11 mouse cellular contexts compared by ENCODE assay signal in the genomic region with DNA sequence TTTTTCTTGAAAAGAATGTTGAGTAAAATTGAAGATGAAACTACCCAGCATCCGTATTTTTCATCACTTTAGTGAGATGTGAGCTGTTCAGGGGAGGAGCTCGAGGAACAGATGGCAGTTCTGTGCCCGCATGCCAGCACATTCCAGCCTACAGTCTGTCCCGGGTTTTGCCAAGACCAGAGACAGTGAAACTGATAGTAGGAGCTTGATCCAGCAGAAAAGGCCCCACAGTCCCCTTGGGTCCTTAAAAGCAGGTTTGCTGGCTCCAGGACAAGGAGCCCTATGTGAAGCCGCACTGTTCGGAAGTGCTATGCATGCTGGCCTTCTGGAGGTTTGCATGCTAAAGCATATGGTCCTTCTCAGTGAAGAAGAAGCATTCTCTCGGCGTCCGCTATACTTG.
DNase-seq lines count a peak whose midpoint lies in the region; ATAC-seq and TF ChIP-seq lines count a peak whose summit lies in the region.
"Had no signal": no experiment of that assay in that cellular context is flagged by ENCODE, and none has a peak within 500 bp of the region (broad histone marks: within the 10 kb centered on the region; RNA-seq: fewer than 3 reads in every experiment).

No protein-coding gene starts in this region.

- no peak overlapping the region for H3K27ac ChIP-seq in midbrain, postnatal 0 days (ENCODE audit: low read depth, low read length)
- no peak overlapping the region for H3K27ac ChIP-seq in midbrain, embryonic 10.5 days (replicated peaks)
- 0 out of 2 replicates have a peak overlapping the region, but pooled peaks have one; percentile 32 for H3K27ac ChIP-seq in left cerebral cortex, adult 2 months
- no peak overlapping the region for H3K27ac ChIP-seq in intestine, embryonic 16.5 days (ENCODE audit: low read length)
- H3K27ac ChIP-seq: heart, adult 2 months; macrophage had no signal

- no peak overlapping the region for H3K9ac ChIP-seq in midbrain, postnatal 0 days (replicated peaks; ENCODE audit: low read length, poor library complexity, severe bottlenecking)
- H3K9ac ChIP-seq in intestine, embryonic 16.5 days (ENCODE audit: low read depth, low read length): no peak overlapping the region

- H3K27me3 ChIP-seq in midbrain, postnatal 0 days (ENCODE audit: insufficient read depth, low read length): no peaks in the 10 kb centered on the region
- no peaks in the 10 kb centered on the region for H3K27me3 ChIP-seq in midbrain, embryonic 10.5 days (ENCODE audit: low read depth, poor library complexity, severe bottlenecking)
- no peaks in the 10 kb centered on the region for H3K27me3 ChIP-seq in intestine, embryonic 16.5 days (replicated peaks; ENCODE audit: control insufficient read depth, insufficient read depth, low read length)

- intact Hi-C loops in left cerebral cortex, adult 2 months (cut with DNase I): no loop called here

- no peak for TF ChIP-seq CTCF in midbrain, postnatal 0 days (IDR thresholded peaks at IDR 0.05)
- no peak for TF ChIP-seq CTCF in left cerebral cortex, adult 2 months (IDR thresholded peaks at IDR 0.05)

- no peaks in the 10 kb centered on the region for H3K9me3 ChIP-seq in midbrain, postnatal 0 days (ENCODE audit: low read length)
- H3K9me3 ChIP-seq in midbrain, embryonic 10.5 days (replicated peaks): no peaks in the 10 kb centered on the region
- H3K9me3 ChIP-seq in intestine, embryonic 16.5 days (ENCODE audit: control insufficient read depth, low read length): no peaks in the 10 kb centered on the region
- H3K9me3 ChIP-seq: G1E had no signal

- H3K4me2 ChIP-seq in midbrain, postnatal 0 days (ENCODE audit: low read depth, low read length, poor library complexity, severe bottlenecking): no peak overlapping the region
- no peak overlapping the region for H3K4me2 ChIP-seq in intestine, embryonic 16.5 days (ENCODE audit: low read depth, low read length)

- H3K4me3 ChIP-seq in midbrain, postnatal 0 days (ENCODE audit: low read depth, low read length): no peak overlapping the region
- no peak overlapping the region for H3K4me3 ChIP-seq in midbrain, embryonic 10.5 days
- H3K4me3 ChIP-seq in left cerebral cortex, adult 2 months: no peak overlapping the region; the same call in 1 of the 2 replicates
- no peak overlapping the region for H3K4me3 ChIP-seq in intestine, embryonic 16.5 days (ENCODE audit: low read length)
- H3K4me3 ChIP-seq: heart, adult 2 months had no signal

- 85% methylated on average over 9 of the region's 9 CpGs for WGBS in midbrain, postnatal 0 days
- WGBS in midbrain, embryonic 10.5 days: 92% methylated on average over 9 of the region's 9 CpGs
- 87% methylated on average over 9 of the region's 9 CpGs for WGBS in intestine, embryonic 16.5 days

- DNase-seq in midbrain, postnatal 0 days (ENCODE audit: low spot score): peak; percentile 91
- no peak for DNase-seq in midbrain, embryonic 10.5 days (ENCODE audit: low spot score)
- DNase-seq in frontal cortex, adult 2 months (ENCODE audit: extremely low spot score in 1 of 2, low spot score in 1 of 2): peak; percentile 47 to 70
- peak; percentile 32 to 46 for DNase-seq in left cerebral cortex, adult 2 months (ENCODE audit: extremely low spot score in 1 of 2, low spot score in 2 of 2)
- DNase-seq in testis, postnatal 14 days (ENCODE audit: low spot score): no peak
- no peak for DNase-seq in heart, adult 11 months
- DNase-seq: heart, adult 2 months had no signal

- no peak; the same call in 1 of the 2 replicates for ATAC-seq in midbrain, postnatal 0 days (ENCODE audit: low FRiP score)
- ATAC-seq in intestine, embryonic 16.5 days: no peak
- no peak for ATAC-seq in granulocyte monocyte progenitor cell, adult 5-6 weeks (replicated peaks; ENCODE audit: poor library complexity, severe bottlenecking)

- no peaks in the 10 kb centered on the region for H3K36me3 ChIP-seq in midbrain, postnatal 0 days (ENCODE audit: insufficient read depth, low read length)
- H3K36me3 ChIP-seq in midbrain, embryonic 10.5 days: no peaks in the 10 kb centered on the region
- no peaks in the 10 kb centered on the region for H3K36me3 ChIP-seq in intestine, embryonic 16.5 days (ENCODE audit: control insufficient read depth, insufficient read depth, low read length)
- H3K36me3 ChIP-seq: G1E had no signal

- no peaks in the 10 kb centered on the region for H3K4me1 ChIP-seq in midbrain, postnatal 0 days (ENCODE audit: insufficient read depth, low read length)
- no peaks in the 10 kb centered on the region for H3K4me1 ChIP-seq in midbrain, embryonic 10.5 days
- H3K4me1 ChIP-seq in intestine, embryonic 16.5 days (ENCODE audit: control insufficient read depth, insufficient read depth, low read length): peaks cover 2% of the 10 kb centered on the region; the same call in 1 of the 2 replicates

Comparison
In these comparisons a context has a peak if more than half of its experiments do, and no peak if none do; other contexts are left out.
1. DNase-seq: peak in midbrain, postnatal 0 days (single experiment), frontal cortex, adult 2 months (2 of 2) and left cerebral cortex, adult 2 months (2 of 2); none in midbrain, embryonic 10.5 days (single experiment), testis, postnatal 14 days (single experiment) and heart, adult 11 months (single experiment).